Mouse (Mus musculus) hindbrain, embryonic 14.5 days (tissue): ENCODE measurements around the gene Rsg1. TPM values are rescaled to one million over a fixed set of nuclear protein-coding genes. Genes with fewer than 3 reads are reported as not detected.

Source experiments
- ATAC-seq: fragments of 200-750 bp; cut with Nextera tagmentation; 2 replicates; pipeline ENCODE4 v1.8.0; 2017; ENCODE audit warnings: moderate number of reproducible peaks, mild to moderate bottlenecking, moderate TSS enrichment, moderate library complexity; ENCODE audit not compliant: low FRiP score
- DNase-seq: peaks from one replicate; pipeline ENCODE4 v3.0.0-alpha.2; 2015; ENCODE audit warnings: low spot score
- H3K27ac ChIP-seq: fragments of 300-500 bp; sonication (generic); 2 replicates; pipeline ENCODE4 v1.5.1; 2014; ENCODE audit warnings: mild to moderate bottlenecking, moderate library complexity
- H3K27me3 ChIP-seq: fragments of 300-500 bp; sonication (generic); 2 replicates; pipeline ENCODE4 v1.6.1; 2014; ENCODE audit warnings: mild to moderate bottlenecking, low read length, mixed read lengths; ENCODE audit not compliant: control insufficient read depth, insufficient read depth
- H3K36me3 ChIP-seq: fragments of 300-500 bp; sonication (generic); replicated peaks from 2 replicates; pipeline ENCODE4 v1.6.1; 2014; ENCODE audit not compliant: control insufficient read depth, insufficient read depth
- H3K4me1 ChIP-seq: fragments of 300-500 bp; sonication (generic); replicated peaks from 2 replicates; pipeline ENCODE4 v1.6.1; 2014; ENCODE audit warnings: antibody characterized with exemption, low read length, mixed read lengths; ENCODE audit not compliant: control insufficient read depth, insufficient read depth
- H3K4me2 ChIP-seq: fragments of 300-500 bp; sonication (generic); replicated peaks from 2 replicates; pipeline ENCODE4 v1.6.1; 2014; ENCODE audit warnings: mild to moderate bottlenecking, moderate library complexity
- H3K4me3 ChIP-seq: fragments of 300-500 bp; sonication (generic); replicated peaks from 2 replicates; pipeline ENCODE4 v1.5.1; 2014; ENCODE audit warnings: mild to moderate bottlenecking, low read length
- H3K9ac ChIP-seq: fragments of 300-500 bp; sonication (generic); 2 replicates; pipeline ENCODE4 v1.6.1; 2014
- H3K9me3 ChIP-seq: fragments of 300-500 bp; sonication (generic); 2 replicates; pipeline ENCODE4 v1.6.1; 2016; ENCODE audit warnings: low read length; ENCODE audit not compliant: control insufficient read depth
- WGBS: fragments of 180-500 bp; shearing (Covaris S2); extraction: QIAGEN DNeasy Blood & Tissue Kit; methylation state at CpG from one replicate; pipeline ENCODE4 v1.1.7; 2014; 5-methylcytosine and 5-hydroxymethylcytosine counted together
- polyA plus RNA-seq: library from polyadenylated mRNA; unstranded; fragments of >200 nt; fragmentation: Nextera tagmentation; extraction: Ambion mirVana; gene quantifications from 2 replicates; pipeline ENCODE4 v1.2.1, GENCODE M21; 2014

The Rsg1 gene
- polyA plus RNA-seq, 1 experiment from 2014 or later = 6.0 TPM

- no peak overlapping the region for H3K9ac ChIP-seq
- peaks cover 8% of the 10 kb centered on the region; the same call in 1 of the 2 replicates for H3K4me1 ChIP-seq
- no peak overlapping the region for H3K4me3 ChIP-seq
- WGBS = 64% methylated on average over 8 of the region's 8 CpGs
- peaks cover 37% of the 10 kb centered on the region for H3K27me3 ChIP-seq
- ATAC-seq = no peak
- no peaks in the 10 kb centered on the region for H3K36me3 ChIP-seq
- no peaks in the 10 kb centered on the region for H3K9me3 ChIP-seq
- no peak for DNase-seq
- H3K27ac ChIP-seq = no peak overlapping the region
- H3K4me2 ChIP-seq = no peak overlapping the region
Measured at GRCm38 (mm10) chr4:141251071-141251470, 37.3 kb downstream of the Rsg1 start.

DNA sequence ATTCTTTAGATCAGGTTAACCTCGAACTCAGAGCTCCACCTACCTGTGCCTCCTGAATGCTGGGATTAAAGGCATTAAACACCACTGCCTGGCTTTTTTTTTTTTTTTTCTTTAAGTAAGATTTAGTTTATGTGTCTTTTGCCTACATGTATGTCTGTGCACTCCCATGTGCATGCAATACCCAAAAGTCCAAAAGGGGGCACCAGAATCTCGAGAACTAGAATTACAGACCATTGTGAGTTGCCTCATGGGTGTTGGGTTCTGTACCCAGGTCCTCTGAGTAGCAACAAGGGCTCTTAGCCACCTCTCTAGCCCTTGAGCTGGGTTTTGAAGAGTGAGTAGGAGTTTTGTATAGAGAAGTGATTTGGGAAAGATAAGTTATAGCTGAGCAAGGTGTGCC, 38.9 kb downstream of the Rsg1 start:
- Histone ChIP-seq H3K4me3 (no peak overlapping the region), H3K27me3 (peaks cover 23% of the 10 kb centered on the region), H3K4me2 (no peak overlapping the region), H3K9ac (no peak overlapping the region), H3K4me1 (no peaks in the 10 kb centered on the region), H3K27ac (no peak overlapping the region), H3K9me3 (no peaks in the 10 kb centered on the region), H3K36me3 (no peaks in the 10 kb centered on the region)
- DNase-seq (no peak), ATAC-seq (no peak)
- 71% methylated on average over 2 of the region's 2 CpGs for WGBS

DNA sequence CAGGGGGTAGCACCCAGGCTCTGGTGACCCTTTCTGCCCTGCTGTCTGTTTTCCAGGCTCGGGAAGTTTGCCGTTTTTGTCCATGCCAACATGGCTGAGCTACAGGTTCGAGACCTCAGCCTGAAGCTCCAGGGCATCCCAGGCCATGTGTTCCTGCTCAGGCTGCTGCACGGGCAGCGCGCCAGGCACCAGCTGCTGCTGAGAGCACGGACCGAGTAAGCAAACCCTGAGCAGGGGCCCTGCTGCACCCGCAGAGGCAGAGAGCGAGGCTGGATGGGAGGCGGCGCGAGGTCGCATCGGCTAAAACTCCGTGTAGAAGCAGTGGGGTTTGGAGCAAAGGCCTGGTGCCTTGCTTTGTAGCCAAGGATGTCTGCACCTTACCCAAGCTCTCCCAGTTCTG, 40.5 kb downstream of the Rsg1 start:
- no peak overlapping the region for H3K9ac ChIP-seq
- H3K4me2 ChIP-seq = no peak overlapping the region
- H3K27ac ChIP-seq = no peak overlapping the region
- WGBS = 66% methylated on average over 16 of the region's 16 CpGs
- DNase-seq = no peak
- no peaks in the 10 kb centered on the region for H3K9me3 ChIP-seq
- peaks cover 7% of the 10 kb centered on the region for H3K27me3 ChIP-seq
- H3K4me1 ChIP-seq = no peaks in the 10 kb centered on the region
- H3K36me3 ChIP-seq = no peaks in the 10 kb centered on the region
- ATAC-seq = no peak
- no peak overlapping the region for H3K4me3 ChIP-seq

DNA sequence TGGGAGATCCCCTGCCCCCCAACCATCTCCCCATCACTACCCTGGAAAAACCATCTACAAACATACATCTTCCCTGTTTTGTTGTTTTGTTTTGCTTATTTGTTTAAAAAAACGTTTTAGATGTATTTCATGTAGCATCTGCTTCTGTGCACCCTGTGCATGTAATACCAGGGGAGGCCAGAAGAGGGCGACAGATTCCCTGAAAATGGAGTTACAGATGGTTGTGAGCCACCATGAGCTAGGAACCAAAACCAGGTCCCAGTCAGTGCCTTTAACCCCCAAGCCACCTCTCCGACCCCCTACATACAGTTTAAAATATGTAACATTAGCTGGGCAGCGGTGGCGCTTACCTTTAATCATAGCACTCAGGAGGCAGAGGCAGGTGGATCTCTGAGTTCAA, 43.7 kb downstream of the Rsg1 start:
- no peak overlapping the region for H3K27ac ChIP-seq
- 72% methylated on average over 5 of the region's 5 CpGs for WGBS
- no peaks in the 10 kb centered on the region for H3K36me3 ChIP-seq
- ATAC-seq = no peak
- no peak overlapping the region for H3K9ac ChIP-seq
- no peaks in the 10 kb centered on the region for H3K4me1 ChIP-seq
- no peaks in the 10 kb centered on the region for H3K27me3 ChIP-seq
- DNase-seq = no peak
- H3K4me3 ChIP-seq = no peak overlapping the region
- H3K9me3 ChIP-seq = no peaks in the 10 kb centered on the region
- H3K4me2 ChIP-seq = no peak overlapping the region

- no peak for ATAC-seq
- no peaks in the 10 kb centered on the region for H3K27me3 ChIP-seq
Measured at GRCm38 (mm10) chr4:141259413-141259812, 45.7 kb downstream of the Rsg1 start.

GRCm38 (mm10) chr4:141260007-141260723, 46.4 kb downstream of the Rsg1 start:
- no peak overlapping the region for H3K27ac ChIP-seq
- no peaks in the 10 kb centered on the region for H3K9me3 ChIP-seq
- no peaks in the 10 kb centered on the region for H3K36me3 ChIP-seq
- WGBS = 57% methylated on average over 16 of the region's 16 CpGs
- peak overlapping the region; percentile 12; the same call in 1 of the 2 replicates for H3K4me2 ChIP-seq
- no peak overlapping the region for H3K4me3 ChIP-seq
- no peaks in the 10 kb centered on the region for H3K27me3 ChIP-seq
- H3K4me1 ChIP-seq = no peaks in the 10 kb centered on the region
- ATAC-seq (no peak), DNase-seq (no peak)
- no peak overlapping the region for H3K9ac ChIP-seq

More at GRCm38 (mm10) chr4:141259413-141259812, 45.7 kb downstream of the Rsg1 start:
- Histone ChIP-seq H3K27ac (no peak overlapping the region), H3K4me1 (no peaks in the 10 kb centered on the region), H3K36me3 (no peaks in the 10 kb centered on the region), H3K9ac (no peak overlapping the region), H3K4me2 (no peak overlapping the region), H3K4me3 (no peak overlapping the region), H3K9me3 (no peaks in the 10 kb centered on the region)
- WGBS = 80% methylated on average over 12 of the region's 12 CpGs
- DNase-seq = no peak

GRCm38 (mm10) chr4:141262906-141263637, 49.3 kb downstream of the Rsg1 start:
- WGBS = 84% methylated on average over 10 of the region's 10 CpGs

DNA sequence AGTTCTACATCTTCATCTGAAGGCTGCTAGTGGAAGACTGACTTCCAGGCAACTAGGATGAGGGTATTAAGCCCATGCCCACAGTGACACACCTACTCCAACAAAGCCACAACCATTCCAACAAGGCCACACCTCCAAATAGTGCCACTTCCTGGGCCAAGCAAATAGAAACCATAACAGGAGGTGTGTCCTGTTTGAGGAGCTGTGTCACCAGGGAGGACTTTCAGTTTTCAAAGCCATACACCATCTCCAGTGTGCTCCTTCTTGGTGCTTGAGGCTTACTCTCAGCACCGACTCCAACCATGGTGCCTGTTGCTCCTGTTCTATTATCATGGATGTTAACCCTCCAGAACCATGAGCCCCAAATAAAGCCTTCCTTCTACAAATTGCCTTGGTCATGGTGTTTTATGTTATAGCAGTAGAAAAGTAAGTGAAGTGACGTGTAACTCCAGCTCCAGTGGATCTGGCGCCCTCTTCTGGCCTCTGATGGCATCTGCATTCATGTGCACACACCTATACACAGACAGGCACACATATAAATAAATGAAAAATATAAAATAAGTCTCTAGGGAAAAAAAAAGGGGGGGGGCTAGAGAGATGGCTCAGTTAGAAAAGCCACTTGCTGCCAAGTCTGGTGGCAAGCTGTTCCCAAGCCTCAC, 52.4 kb downstream of the Rsg1 start:
- no peak overlapping the region for H3K4me3 ChIP-seq
- no peak overlapping the region for H3K27ac ChIP-seq
- ATAC-seq (no peak), DNase-seq (no peak)
- no peaks in the 10 kb centered on the region for H3K9me3 ChIP-seq
- no peaks in the 10 kb centered on the region for H3K36me3 ChIP-seq
- 93% methylated on average over 3 of the region's 3 CpGs for WGBS
- no peak overlapping the region for H3K4me2 ChIP-seq
- H3K27me3 ChIP-seq = no peaks in the 10 kb centered on the region
- H3K9ac ChIP-seq = no peak overlapping the region
- H3K4me1 ChIP-seq = no peaks in the 10 kb centered on the region

More at GRCm38 (mm10) chr4:141262906-141263637, 49.3 kb downstream of the Rsg1 start:
- no peak overlapping the region for H3K4me2 ChIP-seq
- H3K27me3 ChIP-seq = no peaks in the 10 kb centered on the region
- H3K9ac ChIP-seq = no peak overlapping the region
- no peak overlapping the region for H3K27ac ChIP-seq
- no peaks in the 10 kb centered on the region for H3K9me3 ChIP-seq
- H3K4me1 ChIP-seq = no peaks in the 10 kb centered on the region
- no peak overlapping the region for H3K4me3 ChIP-seq
- no peak for ATAC-seq
- H3K36me3 ChIP-seq = no peaks in the 10 kb centered on the region
- no peak for DNase-seq

DNA sequence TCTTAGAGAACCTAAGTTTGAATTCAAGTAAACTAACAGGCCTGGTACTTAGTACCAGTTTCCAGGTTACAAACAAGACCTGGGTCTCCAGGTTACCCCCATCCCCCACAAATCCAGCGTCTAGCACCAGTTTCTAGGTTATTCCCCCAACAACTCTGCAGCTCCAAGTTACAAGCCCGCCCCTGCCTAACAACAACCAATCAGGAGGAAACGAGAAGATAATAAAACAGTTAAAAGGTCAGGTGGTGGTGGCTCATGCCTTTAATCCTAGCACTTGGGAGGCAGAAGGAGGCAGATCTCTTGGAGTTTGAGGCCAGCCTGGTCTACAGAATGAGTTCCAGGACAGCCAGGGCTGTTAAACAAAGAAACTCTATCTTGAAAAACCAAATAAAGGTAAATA, 53.5 kb downstream of the Rsg1 start:
- H3K4me2 ChIP-seq = no peak overlapping the region
- 79% methylated on average over 3 of the region's 3 CpGs for WGBS

More for the DNA sequence above, 53.5 kb downstream of the Rsg1 start:
- H3K27ac ChIP-seq = no peak overlapping the region
- no peak overlapping the region for H3K4me3 ChIP-seq
- no peaks in the 10 kb centered on the region for H3K4me1 ChIP-seq
- no peaks in the 10 kb centered on the region for H3K27me3 ChIP-seq
- no peak overlapping the region for H3K9ac ChIP-seq
- DNase-seq (no peak), ATAC-seq (no peak)
- H3K9me3 ChIP-seq = no peaks in the 10 kb centered on the region
- no peaks in the 10 kb centered on the region for H3K36me3 ChIP-seq
